Mouse (Mus musculus) cerebellum, adult 2 months (tissue): Measurements from ENCODE around the gene Zfp13. TPM values are rescaled to one million over a fixed set of nuclear protein-coding genes. Genes with fewer than 3 reads are reported as not detected.

Experiments
- DNase-seq, 2 experiments: peaks; one replicate each; pipeline ENCODE4 v3.0.0; 2021
- H3K27ac ChIP-seq: fragments of 200-500 bp; 2 replicates; pipeline ENCODE4 v1.5.1; 2012; ENCODE audit warnings: low read length, control low read depth, inconsistent platforms; ENCODE audit not compliant: insufficient read depth
- H3K27me3 ChIP-seq: fragments of 200-500 bp; 2 replicates; pipeline ENCODE4 v1.6.1; 2012; ENCODE audit warnings: inconsistent platforms, mild to moderate bottlenecking, low read length, moderate library complexity; ENCODE audit not compliant: control insufficient read depth, insufficient read depth
- H3K4me1 ChIP-seq: fragments of 200-500 bp; 2 replicates; pipeline ENCODE4 v1.6.1; 2011; ENCODE audit warnings: low read length; ENCODE audit not compliant: control insufficient read depth, insufficient read depth
- H3K4me3 ChIP-seq: fragments of 200-500 bp; replicated peaks from 2 replicates; pipeline ENCODE3; 2011; ENCODE audit warnings: mild to moderate bottlenecking, low read depth, low read length, control low read depth; ENCODE audit not compliant: insufficient read depth
- CTCF ChIP-seq: fragments of 200-500 bp; IDR thresholded peaks from 2 replicates; pipeline ENCODE4 v1.5.1; 2011; ENCODE audit warnings: low read depth, mild to moderate bottlenecking, control low read depth, low read length, moderate library complexity, borderline replicate concordance; ENCODE audit not compliant: insufficient read depth
- POLR2A ChIP-seq: fragments of 200-500 bp; IDR thresholded peaks from 2 replicates; pipeline ENCODE4 v1.6.1; 2011; ENCODE audit warnings: low read length, control low read depth, borderline replicate concordance; ENCODE audit not compliant: insufficient read depth
- WGBS: fragments of 180-500 bp; shearing (Covaris S2); methylation state at CpG from one replicate; pipeline ENCODE4 v1.1.7; 2018; 5-methylcytosine and 5-hydroxymethylcytosine counted together
- polyA plus RNA-seq: library from polyadenylated mRNA; depleted of rRNA; stranded (reverse); fragments of >200 nt; gene quantifications from 2 replicates; pipeline ENCODE4 v1.2.3, GENCODE M21; 2012

Gene Zfp13
- polyA plus RNA-seq, 1 experiment: 27.2 TPM

DNA sequence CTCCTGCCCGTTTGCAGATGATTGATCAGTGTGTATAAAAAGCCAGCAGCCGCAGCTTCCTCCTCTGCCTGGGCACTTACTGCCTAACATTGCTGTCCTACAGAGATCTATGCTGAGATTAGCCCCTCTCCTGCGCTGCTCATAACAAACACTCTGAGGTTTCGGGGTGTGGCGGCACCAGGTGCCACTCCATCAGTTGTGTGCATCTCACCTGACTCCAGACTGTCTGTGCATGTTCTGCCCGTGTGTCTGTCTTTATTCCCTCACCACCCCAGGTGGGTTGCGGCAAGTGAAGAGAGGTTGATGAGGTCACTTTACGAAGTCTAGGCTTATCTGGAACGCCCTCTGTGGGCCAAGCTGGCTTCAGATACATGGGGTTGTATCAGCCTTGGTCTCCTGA is 17.8 kb upstream of the Zfp13 start:
- no peaks in the 10 kb centered on the region for H3K27me3 ChIP-seq
- no peak for DNase-seq
- H3K27ac ChIP-seq: no peak overlapping the region
- no peak overlapping the region for H3K4me3 ChIP-seq
- TF ChIP-seq POLR2A (no peak), CTCF (no peak)
- no peaks in the 10 kb centered on the region for H3K4me1 ChIP-seq
- 66% methylated on average over 9 of the region's 9 CpGs for WGBS

- Histone ChIP-seq H3K4me1 (no peaks in the 10 kb centered on the region), H3K27ac (no peak overlapping the region), H3K27me3 (no peaks in the 10 kb centered on the region), H3K4me3 (peak overlapping the region; percentile 44)
- peak; percentile 75 to 76 for DNase-seq
- TF ChIP-seq CTCF (peak; percentile 70), POLR2A (no peak)
- WGBS: 28% methylated on average over 28 of the region's 28 CpGs
Measured at GRCm38 (mm10) chr17:23610361-23610800, 11.1 kb upstream of the Zfp13 start.

GRCm38 (mm10) chr17:23609612-23610011 is 10.3 kb upstream of the Zfp13 start:
- no peaks in the 10 kb centered on the region for H3K4me1 ChIP-seq
- H3K4me3 ChIP-seq: peak overlapping the region; percentile 44
- H3K27me3 ChIP-seq: no peaks in the 10 kb centered on the region
- WGBS: 17% methylated on average over 24 of the region's 24 CpGs
- TF ChIP-seq CTCF (no peak), POLR2A (no peak)
- peak; percentile 61 to 69 for DNase-seq
- H3K27ac ChIP-seq: no peak overlapping the region

GRCm38 (mm10) chr17:23605220-23605619 is 5.9 kb upstream of the Zfp13 start:
- no peak for DNase-seq
- H3K4me1 ChIP-seq: no peaks in the 10 kb centered on the region
- H3K27me3 ChIP-seq: no peaks in the 10 kb centered on the region
- WGBS: 85% methylated on average over 8 of the region's 8 CpGs
- TF ChIP-seq POLR2A (no peak), CTCF (no peak)
- no peak overlapping the region for H3K27ac ChIP-seq
- no peak overlapping the region for H3K4me3 ChIP-seq

GRCm38 (mm10) chr17:23604394-23604793 is 5.1 kb upstream of the Zfp13 start:
- no peak for DNase-seq
- 76% methylated on average over 7 of the region's 7 CpGs for WGBS
- H3K27ac ChIP-seq: no peak overlapping the region
- TF ChIP-seq CTCF (no peak), POLR2A (no peak)
- no peaks in the 10 kb centered on the region for H3K4me1 ChIP-seq
- H3K27me3 ChIP-seq: no peaks in the 10 kb centered on the region
- H3K4me3 ChIP-seq: no peak overlapping the region

DNA sequence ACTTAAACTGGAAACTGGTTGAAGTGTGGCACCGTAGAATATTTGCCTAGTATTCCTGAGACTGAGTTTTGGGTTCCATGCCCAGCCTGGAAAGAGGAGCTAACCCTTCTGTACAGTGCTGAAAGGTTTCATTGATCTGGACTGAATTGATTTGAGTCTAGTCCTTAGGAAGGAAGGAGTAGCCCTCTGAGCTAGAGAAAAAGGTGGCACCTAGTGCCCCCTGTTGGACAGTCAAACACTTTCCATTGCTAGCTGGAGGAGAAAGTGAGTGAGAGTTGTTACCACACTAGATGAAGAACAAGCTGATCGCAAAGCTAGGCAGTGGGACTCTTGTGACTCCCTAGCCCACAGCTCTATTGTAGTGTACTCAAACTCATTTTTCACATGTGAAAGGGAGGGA is 4.3 kb upstream of the Zfp13 start:
- H3K27me3 ChIP-seq: no peaks in the 10 kb centered on the region
- H3K4me1 ChIP-seq: no peaks in the 10 kb centered on the region
- no peak overlapping the region for H3K27ac ChIP-seq
- no peak overlapping the region for H3K4me3 ChIP-seq
- TF ChIP-seq POLR2A (no peak), CTCF (no peak; the same call in 1 of the 2 replicates)
- no peak for DNase-seq
- WGBS: 58% methylated on average over 2 of the region's 2 CpGs

DNA sequence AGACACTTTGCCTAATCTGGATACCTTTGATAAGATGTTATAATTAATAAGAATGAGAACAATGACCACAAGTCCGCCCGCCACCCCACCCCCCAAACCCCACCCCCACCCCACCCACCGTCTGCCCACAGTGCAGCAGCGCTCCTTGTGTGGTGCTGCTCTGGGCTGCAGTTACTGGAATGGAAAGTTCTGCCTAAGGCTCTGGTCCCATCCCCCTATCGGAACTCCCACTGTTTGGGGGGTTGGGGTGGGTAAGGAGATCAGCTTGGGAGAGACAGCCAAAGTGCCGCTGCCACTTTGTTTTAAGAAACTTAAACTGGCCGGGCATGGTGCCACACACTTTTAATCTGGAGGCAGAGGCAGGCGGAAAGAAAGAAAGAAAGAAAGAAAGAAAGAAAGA is 3.8 kb upstream of the Zfp13 start:
- H3K4me1 ChIP-seq: no peaks in the 10 kb centered on the region
- 17% methylated on average over 8 of the region's 8 CpGs for WGBS
- DNase-seq: no peak
- no peaks in the 10 kb centered on the region for H3K27me3 ChIP-seq
- H3K27ac ChIP-seq: no peak overlapping the region
- TF ChIP-seq CTCF: no peak
- no peak for TF ChIP-seq POLR2A
- H3K4me3 ChIP-seq: no peak overlapping the region

DNA sequence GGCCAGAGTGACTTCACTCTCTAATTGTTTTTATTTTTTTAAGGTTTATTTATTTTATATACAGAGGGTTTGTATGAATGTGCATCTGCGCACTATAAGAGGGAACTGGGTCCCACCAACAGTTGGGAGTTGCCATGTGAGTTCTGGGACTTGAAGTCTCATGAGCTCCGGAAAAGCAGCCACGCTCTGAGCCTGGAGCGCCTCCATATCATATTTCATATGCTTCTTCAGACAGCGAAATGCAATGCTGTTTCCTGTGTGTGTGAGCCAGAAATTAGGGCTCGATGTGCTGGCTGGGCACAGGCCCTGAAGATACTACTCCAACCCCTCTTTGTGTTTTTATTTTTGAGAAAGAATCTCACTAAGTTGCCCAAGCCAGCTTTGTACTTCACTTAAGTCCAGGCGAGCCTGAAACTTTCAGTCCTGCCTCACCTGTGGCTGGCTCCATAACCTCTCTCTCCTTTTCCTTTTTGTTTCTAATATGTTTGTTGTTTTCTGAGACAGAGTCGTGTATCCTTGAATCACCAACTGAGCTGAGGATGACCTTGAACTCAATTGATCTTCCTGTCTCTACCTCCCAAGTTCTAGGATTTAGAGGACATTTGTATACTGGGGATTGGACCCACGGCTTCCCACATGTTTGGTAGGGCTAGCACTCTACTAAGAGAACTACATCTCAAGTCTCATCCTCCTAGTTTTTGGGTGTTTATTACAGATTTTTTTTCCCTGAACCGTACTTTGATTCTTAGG is 2.7 kb upstream of the Zfp13 start:
- H3K27me3 ChIP-seq: no peaks in the 10 kb centered on the region
- H3K27ac ChIP-seq: no peak overlapping the region
- no peaks in the 10 kb centered on the region for H3K4me1 ChIP-seq
- 57% methylated on average over 10 of the region's 10 CpGs for WGBS
- TF ChIP-seq POLR2A (no peak), CTCF (no peak)
- no peak for DNase-seq
- H3K4me3 ChIP-seq: no peak overlapping the region
